Comparison of ENCODE assay signal across 9 mouse cellular contexts in genomic region chr13:49338893-49339546, GRCm38 (mm10). TPM values are rescaled to one million over a fixed set of nuclear protein-coding genes. Genes with fewer than 3 reads are reported as not detected.
DNase-seq lines count a peak whose midpoint lies in the region; TF ChIP-seq lines count a peak whose summit lies in the region.
"Had no signal": no experiment of that assay in that cellular context is flagged by ENCODE, and none has a peak within 500 bp of the region (broad histone marks: within the 10 kb centered on the region; RNA-seq: fewer than 3 reads in every experiment).

No protein-coding gene starts in this region.

- DNase-seq in gastrocnemius, adult 2 months = peak; percentile 67
- DNase-seq in gastrocnemius, postnatal 25 days = no peak
- peak; percentile 42 for DNase-seq in 3134 (ENCODE audit: extremely low read depth, insufficient read length, low spot score)
- DNase-seq in adrenal gland, adult 2 months = peak; percentile 77
- DNase-seq in kidney, postnatal 14 days = peak; percentile 67
- no peak for DNase-seq in c-Kit-positive CD71-positive TER-119-positive erythroid progenitor cells, embryonic 14.5 days (ENCODE audit: low spot score)
- DNase-seq in frontal cortex, postnatal 10 days (ENCODE audit: low spot score in 2 of 2) = no peak
- DNase-seq in ovary, adult 18-20 months (ENCODE audit: low spot score) = no peak

- no peak overlapping the region for H3K4me3 ChIP-seq in gastrocnemius, adult 2 months
- H3K4me3 ChIP-seq: lung, embryonic 15.5 days had no signal

- H3K27ac ChIP-seq in gastrocnemius, adult 2 months = no peak overlapping the region
- H3K27ac ChIP-seq: lung, embryonic 15.5 days had no signal

- intact Hi-C loops in gastrocnemius, adult 2 months (cut with DNase I) = loop anchor here (1.0 kb wide), 1 partner anchor 42 kb away; no protein-coding TSS in a partner anchor

- TF ChIP-seq CTCF in gastrocnemius, adult 2 months (IDR thresholded peaks at IDR 0.05) = peak; percentile 85

RNA-seq across cellular contexts. Expression of gene Bicd2, which starts 2.4 kb away (rescaled TPM):
- total RNA-seq in gastrocnemius, adult 2 months (2021) = 10 to 100 TPM; 26.0 to 28.5 TPM
- total RNA-seq in gastrocnemius, postnatal 25 days (2021) = 10 to 100 TPM; 19.9 to 23.1 TPM
- 10 to 100 TPM; 34.7 to 43.2 TPM for total RNA-seq in adrenal gland, adult 2 months (2021)
- polyA plus RNA-seq in adrenal gland, adult 2 months (2012; rRNA removed) = 25.1 and 25.2 TPM in 2 replicates

RNA-seq across cellular contexts. Expression of gene Fgd3, which starts 18.9 kb away (rescaled TPM):
- 1 to 10 TPM in 1 of 2 experiments, under 1 TPM in 1; 0.97 to 1.1 TPM for total RNA-seq in gastrocnemius, adult 2 months (2021)
- under 1 TPM; 0.54 to 0.97 TPM for total RNA-seq in gastrocnemius, postnatal 25 days (2021)
- total RNA-seq in adrenal gland, adult 2 months (2021) = 1 to 10 TPM; 3.1 to 6.0 TPM
- 1.3 and 2.3 TPM in 2 replicates for polyA plus RNA-seq in adrenal gland, adult 2 months (2012; rRNA removed)

Comparison
In these comparisons a context has a peak if more than half of its experiments do, and no peak if none do; other contexts are left out.
1. DNase-seq: peak in gastrocnemius, adult 2 months (single experiment), 3134 (single experiment), adrenal gland, adult 2 months (single experiment) and kidney, postnatal 14 days (single experiment); none in gastrocnemius, postnatal 25 days (single experiment), c-Kit-positive CD71-positive TER-119-positive erythroid progenitor cells, embryonic 14.5 days (single experiment), frontal cortex, postnatal 10 days (0 of 2) and ovary, adult 18-20 months (single experiment).